Mouse (Mus musculus): ENCODE results near the gene Eef1b2. TPM values are rescaled to one million over a fixed set of nuclear protein-coding genes. Genes with fewer than 3 reads are reported as not detected.
A peak's percentile ranks its signal among the peaks of the same experiment; 100 is the strongest.

The Eef1b2 gene
- total RNA-seq, 2 experiments from 2014 or later: 390 to 404 TPM

- peak in 1 of 2 experiments; percentile 39 for DNase-seq (ENCODE audit: low spot score in 2 of 2)
These were observed 14.2 kb downstream of the Eef1b2 start for GRCm38 (mm10) chr1:63190851-63191250.

- no peak for DNase-seq (ENCODE audit: low spot score in 2 of 2)
These were observed 15.9 kb downstream of the Eef1b2 start for GRCm38 (mm10) chr1:63192306-63193065.

GRCm38 (mm10) chr1:63195848-63196512 is 19.4 kb downstream of the Eef1b2 start:
- no peak for DNase-seq (ENCODE audit: low spot score in 2 of 2)

- DNase-seq (ENCODE audit: low spot score in 2 of 2): no peak
These were observed 22.8 kb downstream of the Eef1b2 start for GRCm38 (mm10) chr1:63199387-63199786.

GRCm38 (mm10) chr1:63200322-63200721 is 23.7 kb downstream of the Eef1b2 start:
- no peak for DNase-seq (ENCODE audit: low spot score in 2 of 2)

GRCm38 (mm10) chr1:63201672-63202071 is 25.0 kb downstream of the Eef1b2 start:
- DNase-seq (ENCODE audit: low spot score in 2 of 2): no peak

- no peak for DNase-seq (ENCODE audit: low spot score in 2 of 2)
These were observed 26.8 kb downstream of the Eef1b2 start for GRCm38 (mm10) chr1:63203471-63203870.

GRCm38 (mm10) chr1:63203950-63204659 is 27.5 kb downstream of the Eef1b2 start:
- no peak for DNase-seq (ENCODE audit: low spot score in 2 of 2)

- DNase-seq (ENCODE audit: low spot score in 2 of 2): no peak
These were observed 28.2 kb downstream of the Eef1b2 start for GRCm38 (mm10) chr1:63204660-63205394.

GRCm38 (mm10) chr1:63207607-63208006 is 31.0 kb downstream of the Eef1b2 start:
- no peak for DNase-seq (ENCODE audit: low spot score in 2 of 2)

GRCm38 (mm10) chr1:63209861-63210529 is 33.4 kb downstream of the Eef1b2 start:
- no peak for DNase-seq (ENCODE audit: low spot score in 2 of 2)

GRCm38 (mm10) chr1:63213478-63214270 is 37.0 kb downstream of the Eef1b2 start:
- DNase-seq (ENCODE audit: low spot score in 2 of 2): no peak

GRCm38 (mm10) chr1:63214271-63214558 is 37.6 kb downstream of the Eef1b2 start, which contains the start of gene Gpr1:
Gpr1 (minus strand) TSS chr1:63214543.
- no peak for DNase-seq (ENCODE audit: low spot score in 2 of 2)

- no peak for DNase-seq (ENCODE audit: low spot score in 2 of 2)
These were observed 38.0 kb downstream of the Eef1b2 start for GRCm38 (mm10) chr1:63214631-63215030.

GRCm38 (mm10) chr1:63219277-63219676 is 42.7 kb downstream of the Eef1b2 start:
- DNase-seq (ENCODE audit: low spot score in 2 of 2): no peak

GRCm38 (mm10) chr1:63225009-63225408 is 48.4 kb downstream of the Eef1b2 start:
- DNase-seq (ENCODE audit: low spot score in 2 of 2): no peak

- no peak for DNase-seq (ENCODE audit: low spot score in 2 of 2)
These were observed 49.3 kb downstream of the Eef1b2 start for GRCm38 (mm10) chr1:63225890-63226289.

- no peak for DNase-seq (ENCODE audit: low spot score in 2 of 2)
These were observed 50.6 kb downstream of the Eef1b2 start for GRCm38 (mm10) chr1:63227241-63227640.
